Mouse (Mus musculus): Measurements from ENCODE around the gene Rnf167. TPM values are rescaled to one million over a fixed set of nuclear protein-coding genes. Genes with fewer than 3 reads are reported as not detected.

The Rnf167 gene
- polyA plus RNA-seq, 1 experiment: 143 TPM

DNA sequence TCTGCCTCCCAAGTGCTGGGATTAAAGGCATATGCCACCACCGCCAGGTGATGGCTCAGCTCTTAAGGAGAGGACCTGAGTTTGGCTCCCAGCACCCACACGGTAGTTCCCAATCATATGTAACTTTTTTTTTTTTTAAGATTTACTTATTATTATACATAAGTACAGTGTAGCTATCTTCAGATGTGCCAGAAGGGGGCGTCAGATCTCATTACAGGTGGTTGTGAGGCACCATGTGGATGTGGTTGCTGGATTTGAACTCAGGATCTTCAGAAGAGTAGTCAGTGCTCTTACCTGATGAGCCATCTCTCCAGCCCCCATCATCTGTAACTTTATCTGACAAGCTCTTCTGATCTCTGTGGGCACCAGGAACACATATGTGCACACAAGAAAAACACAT, 50.3 kb downstream of the Rnf167 start:
- H3K27me3 ChIP-seq (ENCODE audit: control insufficient read depth, insufficient read depth, low read length): no peaks in the 10 kb centered on the region
- H3K27ac ChIP-seq (ENCODE audit: insufficient read depth, low read length): no peak overlapping the region
- WGBS: 79% methylated on average over 3 of the region's 3 CpGs
- peaks cover 6% of the 10 kb centered on the region for H3K4me1 ChIP-seq (ENCODE audit: control insufficient read depth, insufficient read depth, low read length)
- no peak for TF ChIP-seq POLR2A (IDR thresholded peaks at IDR 0.05; ENCODE audit: borderline replicate concordance, insufficient read depth, low read length)
- TF ChIP-seq CTCF (IDR thresholded peaks at IDR 0.05; ENCODE audit: borderline replicate concordance, insufficient read depth, low read depth, low read length): no peak
- DNase-seq: no peak
- no peak overlapping the region for H3K4me3 ChIP-seq (replicated peaks; ENCODE audit: insufficient read depth, low read depth, low read length)

DNA sequence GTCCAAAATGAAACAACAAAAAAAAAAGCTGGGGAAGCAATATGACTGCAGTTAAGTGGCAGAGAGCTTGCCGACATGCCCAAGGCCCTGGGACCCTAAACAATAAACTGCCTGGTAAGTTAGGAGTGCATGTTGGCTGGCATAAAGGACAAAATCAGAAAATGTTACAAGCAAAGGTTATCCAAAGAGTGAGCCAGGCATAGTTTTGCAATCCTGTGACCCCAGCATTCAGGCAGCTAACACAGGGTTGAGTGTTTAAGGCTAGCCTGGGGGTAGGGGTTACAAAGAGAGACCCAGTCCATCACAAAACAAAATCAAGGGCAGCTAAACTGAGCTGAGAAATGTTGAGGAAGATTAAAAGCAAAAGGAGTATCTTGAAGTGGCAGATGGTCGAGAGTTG, 52.0 kb downstream of the Rnf167 start:
- H3K4me3 ChIP-seq (replicated peaks; ENCODE audit: insufficient read depth, low read depth, low read length): no peak overlapping the region
- no peak overlapping the region for H3K27ac ChIP-seq (ENCODE audit: insufficient read depth, low read length)
- no peak for DNase-seq
- WGBS: 67% methylated on average over 2 of the region's 2 CpGs
- no peaks in the 10 kb centered on the region for H3K27me3 ChIP-seq (ENCODE audit: control insufficient read depth, insufficient read depth, low read length)
- TF ChIP-seq POLR2A (IDR thresholded peaks at IDR 0.05; ENCODE audit: borderline replicate concordance, insufficient read depth, low read length) (no peak), CTCF (IDR thresholded peaks at IDR 0.05; ENCODE audit: borderline replicate concordance, insufficient read depth, low read depth, low read length) (no peak)
- peaks cover 10% of the 10 kb centered on the region for H3K4me1 ChIP-seq (ENCODE audit: control insufficient read depth, insufficient read depth, low read length)

DNA sequence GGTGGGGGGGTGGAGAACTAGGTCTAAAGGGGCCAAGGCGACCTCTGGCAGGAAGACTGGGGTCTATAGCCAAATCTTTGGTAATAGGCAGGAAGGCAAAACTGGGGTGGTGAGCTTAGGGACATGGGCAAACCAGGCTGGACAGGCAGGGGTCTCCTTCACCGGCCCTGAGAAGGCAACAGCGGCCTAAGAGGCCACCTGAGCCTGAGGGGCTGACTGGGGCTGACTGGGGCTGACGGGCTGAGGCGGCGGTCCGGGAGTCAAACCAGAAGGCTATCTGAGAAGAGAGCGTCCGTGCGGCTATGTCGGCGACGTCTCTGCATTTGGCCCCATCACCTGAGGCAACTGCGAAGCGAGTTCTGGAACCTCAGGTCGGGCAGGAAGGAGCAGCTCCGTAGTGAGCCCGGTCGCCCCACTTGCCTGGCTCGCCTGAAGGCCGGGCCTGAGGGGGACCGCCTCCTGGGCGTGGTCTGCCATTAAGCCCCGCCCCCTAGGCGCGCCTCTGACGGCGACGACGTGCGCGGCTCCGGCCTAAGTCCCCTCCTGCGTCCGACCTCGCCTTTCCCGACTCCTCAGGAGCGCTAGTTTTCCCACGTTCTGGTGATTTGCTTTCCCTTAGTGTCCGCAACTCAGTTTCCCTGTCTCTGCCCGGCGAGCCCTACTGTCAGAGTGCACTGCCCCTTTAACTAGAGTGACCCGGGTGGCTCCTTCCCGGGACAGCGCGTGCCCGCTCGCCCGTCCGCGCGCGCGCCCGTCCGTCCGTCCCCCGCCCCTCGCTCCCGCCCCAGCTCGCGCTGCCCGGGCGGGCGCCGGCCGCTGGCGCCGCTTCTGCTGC, 52.9 kb downstream of the Rnf167 start, which contains the start of the genes Inca1 and Kif1c:
Gene Inca1, minus strand, starts transcription at position 434 of the 835 bp plus-strand sequence.
Gene Kif1c, plus strand, starts transcription at position 827 of the 835 bp plus-strand sequence.
- Histone ChIP-seq H3K27ac (ENCODE audit: insufficient read depth, low read length) (peak within 1 kb of the TSS; percentile 90), H3K27me3 (ENCODE audit: control insufficient read depth, insufficient read depth, low read length) (no peaks in the 10 kb centered on the region), H3K4me1 (ENCODE audit: control insufficient read depth, insufficient read depth, low read length) (peaks cover 10% of the 10 kb centered on the region), H3K4me3 (replicated peaks; ENCODE audit: insufficient read depth, low read depth, low read length) (peak within 1 kb of the TSS; percentile 85)
- peak; percentile 94 to 98 for DNase-seq
- 1% methylated on average over 69 of the region's 69 CpGs for WGBS
- TF ChIP-seq CTCF (IDR thresholded peaks at IDR 0.05; ENCODE audit: borderline replicate concordance, insufficient read depth, low read depth, low read length) (no peak), POLR2A (IDR thresholded peaks at IDR 0.05; ENCODE audit: borderline replicate concordance, insufficient read depth, low read length) (peak; percentile 95)

DNA sequence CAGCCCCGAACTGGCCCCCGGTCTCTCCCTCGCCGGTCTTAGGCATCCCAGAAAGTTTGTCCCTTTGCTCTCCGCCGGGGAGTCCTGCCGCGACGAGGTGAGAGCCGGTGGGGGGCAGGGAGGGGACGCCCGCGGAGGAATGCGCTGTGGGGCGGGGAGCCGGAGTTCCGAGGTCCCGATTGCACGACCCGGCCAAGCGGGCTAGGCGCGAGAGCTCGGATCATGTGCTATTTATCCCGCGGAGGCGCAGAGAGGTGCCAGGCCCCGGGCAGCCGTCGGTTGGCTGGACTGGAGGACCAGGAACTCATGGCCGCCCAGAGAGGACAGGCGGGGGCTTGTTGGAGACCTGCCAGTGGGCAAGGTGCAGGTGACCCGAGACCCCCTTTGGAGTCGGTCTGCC, 53.6 kb downstream of the Rnf167 start:
- DNase-seq: peak; percentile 70 to 75
- H3K27ac ChIP-seq (ENCODE audit: insufficient read depth, low read length): peak overlapping the region; percentile 35; the same call in 1 of the 2 replicates
- H3K4me1 ChIP-seq (ENCODE audit: control insufficient read depth, insufficient read depth, low read length): peaks cover 10% of the 10 kb centered on the region
- TF ChIP-seq CTCF (IDR thresholded peaks at IDR 0.05; ENCODE audit: borderline replicate concordance, insufficient read depth, low read depth, low read length): no peak
- no peak for TF ChIP-seq POLR2A (IDR thresholded peaks at IDR 0.05; ENCODE audit: borderline replicate concordance, insufficient read depth, low read length)
- under 1% methylated on average over 34 of the region's 34 CpGs for WGBS
- peak overlapping the region; percentile 63 for H3K4me3 ChIP-seq (replicated peaks; ENCODE audit: insufficient read depth, low read depth, low read length)
- no peaks in the 10 kb centered on the region for H3K27me3 ChIP-seq (ENCODE audit: control insufficient read depth, insufficient read depth, low read length)

Other genes starting within 250 kb of the Rnf167 start
- 18.3 and 20.1 TPM in 2 replicates for gene Pelp1, start 237.2 kb upstream of the Rnf167 start, polyA plus RNA-seq (2012; rRNA removed)
- gene Arrb2, start 214.6 kb upstream of the Rnf167 start, polyA plus RNA-seq (2012; rRNA removed): 70.5 and 79.7 TPM in 2 replicates
- 20.4 and 20.5 TPM in 2 replicates for gene Med11, start 195.3 kb upstream of the Rnf167 start, polyA plus RNA-seq (2012; rRNA removed)
- gene Zmynd15, start 187.8 kb upstream of the Rnf167 start, polyA plus RNA-seq (2012; rRNA removed): 0.21 and 0.25 TPM in 2 replicates
- gene Cxcl16, start 187.3 kb upstream of the Rnf167 start, polyA plus RNA-seq (2012; rRNA removed): 1.8 and 2.6 TPM in 2 replicates
- 0.54 TPM in 2 replicates for gene Tm4sf5, start 142.0 kb upstream of the Rnf167 start, polyA plus RNA-seq (2012; rRNA removed)
- 0.30 TPM in 1 of 2 replicates, not detected in the other for gene Vmo1, start 132.6 kb upstream of the Rnf167 start, polyA plus RNA-seq (2012; rRNA removed)
- gene Gltpd2, start 128.0 kb upstream of the Rnf167 start, polyA plus RNA-seq (2012; rRNA removed): 0.11 TPM in 1 of 2 replicates, not detected in the other
- gene Psmb6, start 121.9 kb upstream of the Rnf167 start, polyA plus RNA-seq (2012; rRNA removed): 319 TPM in 2 replicates
- not detected in 2 replicates for gene Gm40193, start 114.3 kb upstream of the Rnf167 start, polyA plus RNA-seq (2012; rRNA removed)
- 19.2 and 21.3 TPM in 2 replicates for gene Pld2, start 107.2 kb upstream of the Rnf167 start, polyA plus RNA-seq (2012; rRNA removed)
- 222 and 224 TPM in 2 replicates for gene Mink1, start 84.4 kb upstream of the Rnf167 start, polyA plus RNA-seq (2012; rRNA removed)
- not detected in 2 replicates for gene 4930544D05Rik, start 31.4 kb upstream of the Rnf167 start, polyA plus RNA-seq (2012; rRNA removed)
- 0.10 and 0.25 TPM in 2 replicates for gene Chrne, start 28.0 kb upstream of the Rnf167 start, polyA plus RNA-seq (2012; rRNA removed)
- not detected in 2 replicates for gene Gp1ba, start 8.1 kb upstream of the Rnf167 start, polyA plus RNA-seq (2012; rRNA removed)
- gene Slc25a11, start 244 bp downstream of the Rnf167 start, polyA plus RNA-seq (2012; rRNA removed): 184 and 191 TPM in 2 replicates
- 289 and 305 TPM in 2 replicates for gene Pfn1, start 7.4 kb downstream of the Rnf167 start, polyA plus RNA-seq (2012; rRNA removed)
- gene Eno3, start 10.0 kb downstream of the Rnf167 start, polyA plus RNA-seq (2012; rRNA removed): 35.0 and 35.9 TPM in 2 replicates
- gene Spag7, start 22.2 kb downstream of the Rnf167 start, polyA plus RNA-seq (2012; rRNA removed): 84.3 and 93.2 TPM in 2 replicates
- 108 TPM in 2 replicates for gene Camta2, start 40.9 kb downstream of the Rnf167 start, polyA plus RNA-seq (2012; rRNA removed)
- 4.0 and 4.6 TPM in 2 replicates for gene Inca1, start 52.9 kb downstream of the Rnf167 start, polyA plus RNA-seq (2012; rRNA removed)
- 55.9 and 65.6 TPM in 2 replicates for gene Kif1c, start 53.3 kb downstream of the Rnf167 start, polyA plus RNA-seq (2012; rRNA removed)
- gene Zfp3, start 117.0 kb downstream of the Rnf167 start, polyA plus RNA-seq (2012; rRNA removed): 10.4 and 11.1 TPM in 2 replicates
- gene Scimp, start 165.4 kb downstream of the Rnf167 start, polyA plus RNA-seq (2012; rRNA removed): 0.10 TPM in 1 of 2 replicates, not detected in the other
- 35.4 and 35.9 TPM in 2 replicates for gene Rabep1, start 197.5 kb downstream of the Rnf167 start, polyA plus RNA-seq (2012; rRNA removed)

Measured in cerebellum, adult 2 months (tissue).